ENCODE assay signal across 18 mouse cellular contexts in genomic region chr11:108204202-108204894, GRCm38 (mm10).
DNase-seq lines count a peak whose midpoint lies in the region; ATAC-seq lines count a peak whose summit lies in the region.
"Had no signal": no experiment of that assay in that cellular context is flagged by ENCODE, and none has a peak within 500 bp of the region (broad histone marks: within the 10 kb centered on the region; RNA-seq: fewer than 3 reads in every experiment).

No protein-coding gene starts in this region.

- no peaks in the 10 kb centered on the region for H3K9me3 ChIP-seq in heart, embryonic 16.5 days (replicated peaks; ENCODE audit: control insufficient read depth, low read length)
- H3K9me3 ChIP-seq in midbrain, embryonic 16.5 days (replicated peaks; ENCODE audit: control insufficient read depth, low read length, poor library complexity, severe bottlenecking) = no peaks in the 10 kb centered on the region
- no peaks in the 10 kb centered on the region for H3K9me3 ChIP-seq in liver, embryonic 12.5 days (replicated peaks)
- H3K9me3 ChIP-seq: embryonic facial prominence, embryonic 13.5 days; limb, embryonic 10.5 days; liver, embryonic 13.5 days had no signal

- 61% methylated on average over 7 of the region's 7 CpGs for WGBS in heart, embryonic 16.5 days
- 25% methylated on average over 7 of the region's 7 CpGs for WGBS in midbrain, embryonic 16.5 days
- 74% methylated on average over 7 of the region's 7 CpGs for WGBS in liver, embryonic 12.5 days (ENCODE audit: insufficient replicate concordance)

- no peak for DNase-seq in heart, postnatal 14 days
- DNase-seq in CD4-positive helper T cell, adult 2 months (ENCODE audit: low read depth, low spot score) = peak; percentile 45
- no peak for DNase-seq in adipocyte (ENCODE audit: low spot score)
- DNase-seq: cerebellum, adult 2 months; gastrocnemius, postnatal 25 days; kidney, adult 9 months; kidney, postnatal 4 days; layer of hippocampus, postnatal 36 days; liver, embryonic 13.5 days; right cerebral cortex, postnatal 14 days had no signal

- peak overlapping the region; percentile 13; the same call in 1 of the 2 replicates for H3K27ac ChIP-seq in heart, embryonic 16.5 days (ENCODE audit: low read length)
- H3K27ac ChIP-seq in midbrain, embryonic 16.5 days (ENCODE audit: low read length) = no peak overlapping the region
- H3K27ac ChIP-seq in liver, embryonic 12.5 days = no peak overlapping the region
- H3K27ac ChIP-seq: embryonic facial prominence, embryonic 13.5 days; hindbrain, embryonic 14.5 days; limb, embryonic 10.5 days; liver, embryonic 13.5 days had no signal

- intact Hi-C loops in heart, postnatal 14 days (cut with DNase I) = no loop called here

- H3K9ac ChIP-seq in heart, embryonic 16.5 days (ENCODE audit: low read length) = no peak overlapping the region
- no peak overlapping the region for H3K9ac ChIP-seq in midbrain, embryonic 16.5 days (ENCODE audit: low read depth, low read length)
- H3K9ac ChIP-seq in liver, embryonic 12.5 days = no peak overlapping the region
- H3K9ac ChIP-seq: embryonic facial prominence, embryonic 13.5 days; hindbrain, embryonic 14.5 days; liver, embryonic 13.5 days had no signal

- H3K4me2 ChIP-seq in heart, embryonic 16.5 days (ENCODE audit: low read depth, low read length) = no peak overlapping the region
- H3K4me2 ChIP-seq in midbrain, embryonic 16.5 days (ENCODE audit: low read length) = no peak overlapping the region
- no peak overlapping the region for H3K4me2 ChIP-seq in liver, embryonic 12.5 days
- H3K4me2 ChIP-seq: embryonic facial prominence, embryonic 13.5 days; hindbrain, embryonic 14.5 days; liver, embryonic 13.5 days had no signal

- no peak overlapping the region for H3K4me3 ChIP-seq in heart, embryonic 16.5 days (ENCODE audit: low read length)
- H3K4me3 ChIP-seq in midbrain, embryonic 16.5 days (ENCODE audit: low read depth, low read length) = no peak overlapping the region
- no peak overlapping the region for H3K4me3 ChIP-seq in liver, embryonic 12.5 days
- H3K4me3 ChIP-seq: embryonic facial prominence, embryonic 13.5 days; limb, embryonic 10.5 days; liver, embryonic 13.5 days had no signal

- no peaks in the 10 kb centered on the region for H3K36me3 ChIP-seq in heart, embryonic 16.5 days (ENCODE audit: control insufficient read depth, insufficient read depth)
- H3K36me3 ChIP-seq in midbrain, embryonic 16.5 days (ENCODE audit: control insufficient read depth, insufficient read depth, low read length) = no peaks in the 10 kb centered on the region
- H3K36me3 ChIP-seq in liver, embryonic 12.5 days = no peaks in the 10 kb centered on the region
- H3K36me3 ChIP-seq: embryonic facial prominence, embryonic 13.5 days; limb, embryonic 10.5 days; liver, embryonic 13.5 days had no signal

- ATAC-seq in heart, embryonic 16.5 days (replicated peaks; ENCODE audit: extremely low read depth, insufficient read depth, low FRiP score) = no peak
- ATAC-seq in activated CD4-positive, CD25-positive, alpha-beta regulatory T cell, adult 4 months = peak; percentile 22
- 0 out of 2 replicates have a peak, but pooled peaks have one; percentile 14 for ATAC-seq in midbrain, embryonic 16.5 days
- ATAC-seq in liver, embryonic 12.5 days = no peak
- ATAC-seq: Patski had no signal

- H3K4me1 ChIP-seq in heart, embryonic 16.5 days (ENCODE audit: control insufficient read depth, insufficient read depth, low read length) = peaks cover 22% of the 10 kb centered on the region
- peaks cover 14% of the 10 kb centered on the region for H3K4me1 ChIP-seq in midbrain, embryonic 16.5 days (ENCODE audit: control insufficient read depth, insufficient read depth, low read length)
- H3K4me1 ChIP-seq in liver, embryonic 12.5 days = 0 out of 2 replicates have a peak, but pooled peaks cover 4% of the 10 kb centered on the region
- H3K4me1 ChIP-seq: liver, embryonic 13.5 days had no signal

- H3K27me3 ChIP-seq in heart, embryonic 16.5 days (ENCODE audit: control insufficient read depth, insufficient read depth, low read length) = no peaks in the 10 kb centered on the region
- no peaks in the 10 kb centered on the region for H3K27me3 ChIP-seq in midbrain, embryonic 16.5 days (ENCODE audit: control insufficient read depth, insufficient read depth, low read depth, low read length)
- H3K27me3 ChIP-seq in liver, embryonic 12.5 days (replicated peaks) = no peaks in the 10 kb centered on the region
- H3K27me3 ChIP-seq: embryonic facial prominence, embryonic 13.5 days; liver, embryonic 13.5 days; Patski had no signal

Comparison
In these comparisons a context has a peak if more than half of its experiments do, and no peak if none do; other contexts are left out.
1. ATAC-seq: peak in activated CD4-positive, CD25-positive, alpha-beta regulatory T cell, adult 4 months (single experiment) and midbrain, embryonic 16.5 days (single experiment); none in heart, embryonic 16.5 days (single experiment) and liver, embryonic 12.5 days (single experiment).